Mouse (Mus musculus): ENCODE data around the gene Grtp1.

DNA sequence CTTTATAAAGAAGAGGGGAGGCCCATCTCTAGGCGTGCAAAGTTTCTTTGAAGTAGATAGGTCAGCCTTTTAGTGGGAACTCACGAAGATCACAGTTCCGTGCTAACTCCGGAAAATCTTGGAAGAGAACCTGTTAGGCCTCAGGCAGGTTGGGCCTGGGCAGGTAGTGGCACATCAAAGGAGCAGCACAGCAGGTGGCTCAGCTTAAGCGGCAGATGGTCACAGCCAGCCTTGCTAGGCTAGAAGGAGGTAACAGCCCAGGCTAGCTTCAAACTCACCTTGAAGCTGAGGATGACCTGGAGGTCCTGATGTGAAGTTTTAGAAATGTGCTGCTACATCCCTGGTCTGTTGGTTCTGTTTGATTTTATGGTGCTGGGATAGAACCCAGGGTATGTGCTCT, 50.6 kb downstream of the Grtp1 start:
- TF ChIP-seq POLR2A (IDR thresholded peaks at IDR 0.05; ENCODE audit: borderline replicate concordance, extremely low read depth, low read depth, low read length) (no peak), CTCF (IDR thresholded peaks at IDR 0.05; ENCODE audit: insufficient read depth, low read length) (no peak)
